Mouse (Mus musculus): ENCODE results near the gene Dzip1.

Dzip1 gene

GRCm38 (mm10) chr14:118924673-118925615, at the start of gene Dzip1:
Dzip1 (minus strand) TSS chr14:118925460.
- DNase-seq, result peak; percentile 52

DNA sequence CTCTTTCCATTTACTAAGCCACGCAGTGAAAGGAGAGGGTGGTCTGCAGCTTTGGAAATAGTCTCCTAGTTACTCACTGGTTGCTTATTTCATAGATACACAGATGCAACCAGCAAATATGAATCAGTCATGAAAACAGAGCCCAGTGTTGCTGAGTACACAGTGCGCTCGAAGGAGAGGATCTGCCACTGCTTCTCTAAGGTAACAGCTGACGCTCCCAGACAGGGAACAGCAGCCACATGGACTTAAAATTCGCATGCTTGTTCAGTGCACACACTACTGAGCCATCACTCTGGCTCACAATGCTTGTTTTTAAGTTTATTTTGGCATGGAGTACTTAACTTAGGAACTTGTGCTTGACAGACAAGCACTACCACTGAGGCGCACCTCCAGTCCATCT, 47.0 kb upstream of the Dzip1 start:
- no peak for DNase-seq

GRCm38 (mm10) chr14:118967646-118968045, 42.4 kb upstream of the Dzip1 start:
- DNase-seq, result no peak

DNA sequence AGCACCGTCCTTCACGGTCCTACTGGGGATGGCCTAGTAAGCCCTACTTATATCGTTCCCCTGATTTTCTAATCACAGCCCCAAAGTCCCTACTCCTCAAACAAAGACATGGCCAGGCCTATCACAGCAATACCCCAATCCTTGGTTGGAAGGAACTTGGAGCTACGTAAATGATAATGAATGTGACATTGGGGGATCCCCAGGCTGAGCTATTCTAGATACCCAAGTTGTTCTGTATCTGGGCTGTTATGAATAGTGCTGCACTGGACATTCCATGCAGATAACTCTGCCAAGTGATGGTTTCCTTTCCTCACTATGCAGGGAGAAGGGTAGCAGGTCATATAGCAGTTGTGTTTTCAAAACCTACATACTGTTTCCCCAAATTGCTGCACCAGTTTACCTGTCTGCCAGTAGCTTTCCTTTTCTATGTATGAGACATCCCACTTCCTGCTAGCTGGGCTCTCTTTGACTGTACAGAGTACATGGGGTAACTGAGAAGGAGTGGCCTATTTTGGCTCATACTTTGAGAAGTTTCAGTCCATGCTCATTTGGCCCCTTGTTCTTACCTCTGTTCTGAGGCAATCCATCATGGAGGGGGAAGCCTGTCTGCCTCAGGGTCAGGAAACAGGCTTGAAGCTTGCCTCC, 40.2 kb upstream of the Dzip1 start:
- DNase-seq, result no peak

DNA sequence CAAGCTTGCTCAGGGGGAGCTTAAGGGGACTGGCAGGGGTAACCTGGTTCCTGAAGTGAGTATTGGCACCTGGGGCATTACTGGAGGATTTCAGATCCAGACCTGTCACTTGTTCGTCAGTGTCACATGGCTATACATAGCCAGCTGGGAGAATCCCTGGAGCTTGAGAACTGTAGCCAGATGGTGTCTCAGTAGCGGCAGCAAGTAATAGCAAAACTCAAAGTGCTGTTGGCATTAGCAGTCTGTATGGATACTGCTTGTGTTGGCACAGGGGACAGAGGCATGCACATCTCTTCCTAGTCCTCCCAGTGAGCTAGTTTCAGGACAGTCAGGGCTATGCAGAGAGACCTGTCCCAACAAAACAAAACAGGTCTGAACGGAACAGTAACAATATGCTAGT, 32.8 kb upstream of the Dzip1 start:
- no peak for DNase-seq

GRCm38 (mm10) chr14:118951912-118952583, 26.8 kb upstream of the Dzip1 start:
- DNase-seq, result no peak

DNA sequence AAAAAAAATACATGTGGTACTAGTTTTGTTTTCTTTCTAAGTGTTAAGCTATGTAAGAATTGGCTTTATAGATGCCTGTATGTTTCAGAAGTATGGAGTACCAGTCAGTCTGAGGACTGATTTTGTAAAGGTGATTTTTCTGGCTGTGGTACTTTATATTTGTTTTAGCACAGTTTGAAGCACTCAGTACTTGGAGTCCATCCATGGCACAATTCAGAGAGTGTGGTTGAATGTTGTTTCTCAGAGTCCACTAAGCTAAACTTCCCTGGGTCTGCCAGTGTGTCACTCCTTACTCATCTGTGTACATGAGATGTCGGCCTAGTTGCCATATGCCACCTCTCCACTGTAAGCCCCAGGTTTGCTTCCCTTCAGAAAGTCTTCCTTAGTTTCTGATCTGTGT, 23.6 kb upstream of the Dzip1 start:
- DNase-seq, result no peak

DNA sequence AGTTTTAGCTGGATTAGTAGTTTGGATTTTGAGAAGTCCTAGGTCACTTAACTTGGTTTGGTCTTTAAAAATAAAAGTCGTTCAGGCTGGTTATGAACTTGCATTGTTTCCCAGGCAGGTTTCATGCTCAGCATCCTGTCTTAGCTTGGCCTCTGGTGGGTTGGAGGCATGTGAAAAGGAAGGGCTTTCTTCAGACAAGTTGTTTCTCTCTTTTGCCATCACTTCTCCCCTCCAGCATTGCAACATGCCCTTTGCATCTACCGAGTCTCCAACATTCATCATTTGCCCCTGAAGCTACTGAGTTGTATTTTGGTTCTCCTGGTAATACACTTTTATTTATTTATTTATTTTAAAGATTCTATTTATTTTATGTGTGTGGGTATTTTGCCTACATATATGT, 19.4 kb upstream of the Dzip1 start:
- DNase-seq, result no peak

- DNase-seq, result no peak
Measured at GRCm38 (mm10) chr14:118942076-118942475, 16.8 kb upstream of the Dzip1 start.

DNA sequence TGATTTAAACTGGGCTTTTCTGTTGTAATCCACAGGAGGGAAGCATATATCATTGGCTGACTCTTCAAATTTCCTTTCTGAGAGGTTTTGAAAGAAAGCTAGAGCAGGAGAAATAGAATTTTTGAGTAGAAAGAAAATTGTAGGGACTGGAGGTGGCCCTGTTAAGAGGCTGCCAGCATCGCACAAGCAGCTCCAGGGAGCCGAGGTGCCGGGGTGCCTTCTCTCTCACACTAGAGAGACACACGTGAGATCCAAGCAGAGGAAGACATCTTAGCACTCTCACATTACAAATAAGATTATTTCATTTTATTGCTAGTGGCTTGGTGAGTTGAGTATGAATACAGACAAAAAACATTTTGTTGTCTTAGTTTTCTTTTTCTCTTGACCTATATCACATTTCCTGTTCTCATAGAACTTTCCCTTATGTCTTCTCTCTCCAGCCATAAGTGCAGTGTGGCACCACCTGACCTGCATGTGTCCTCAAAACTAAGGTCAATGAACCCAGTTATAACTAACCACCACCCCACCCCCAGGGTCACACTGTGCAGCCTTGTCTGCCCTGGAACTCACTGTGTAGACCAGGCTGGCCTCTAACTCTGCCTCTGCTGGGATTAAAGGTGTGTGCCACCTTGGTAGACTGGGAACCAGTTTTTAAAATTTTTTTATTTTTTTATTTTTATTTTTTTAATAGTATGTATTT, 15.7 kb upstream of the Dzip1 start:
- DNase-seq, result no peak

DNA sequence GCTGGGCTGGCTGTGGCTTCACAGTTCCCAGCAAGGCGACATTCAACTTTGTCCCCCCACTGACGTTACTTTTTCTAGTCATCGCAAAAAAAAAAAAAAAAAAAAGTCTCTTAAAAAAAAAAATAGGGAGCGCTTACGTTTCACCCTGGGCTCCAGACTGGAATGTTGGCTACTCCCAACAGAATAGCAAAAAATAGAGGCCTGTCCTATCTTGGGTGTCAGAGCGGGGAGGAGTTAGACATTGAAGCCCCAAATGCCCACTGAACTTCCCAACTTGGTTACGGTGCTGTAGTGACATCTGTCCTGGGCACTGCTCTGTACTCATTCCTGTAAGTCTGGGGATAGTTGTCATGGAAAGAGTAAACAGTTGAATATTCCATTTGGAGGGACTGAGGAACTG, 13.3 kb upstream of the Dzip1 start:
- no peak for DNase-seq

GRCm38 (mm10) chr14:118937533-118938492, 12.6 kb upstream of the Dzip1 start, which contains the start of gene Dnajc3:
Dnajc3 (plus strand) TSS chr14:118937976.
- DNase-seq, result peak; percentile 100

- DNase-seq, result no peak
Measured at GRCm38 (mm10) chr14:118936952-118937351, 11.7 kb upstream of the Dzip1 start.

GRCm38 (mm10) chr14:118936236-118936635, 11.0 kb upstream of the Dzip1 start:
- no peak for DNase-seq

GRCm38 (mm10) chr14:118934686-118935085, 9.4 kb upstream of the Dzip1 start:
- no peak for DNase-seq

DNA sequence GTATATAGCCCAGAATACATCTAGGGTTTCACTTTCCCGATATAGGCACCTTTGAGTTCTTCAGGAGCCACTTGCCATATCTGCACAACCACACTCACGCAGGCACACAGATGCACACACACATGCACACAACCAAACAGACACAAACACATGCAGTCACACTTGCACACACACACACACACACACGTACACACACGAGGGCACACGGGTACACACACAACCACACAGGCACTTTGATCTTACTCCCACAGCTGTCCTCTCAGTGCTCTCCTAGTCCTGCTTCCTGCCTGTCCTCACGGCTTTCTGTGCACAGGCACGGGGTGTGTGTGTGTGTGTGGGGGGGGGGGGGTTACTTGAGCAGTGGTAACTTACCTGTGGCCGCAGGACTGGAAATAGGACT, 7.7 kb upstream of the Dzip1 start:
- DNase-seq, result no peak

- no peak for DNase-seq
Measured at GRCm38 (mm10) chr14:118931181-118931580, 5.9 kb upstream of the Dzip1 start.

GRCm38 (mm10) chr14:118930777-118931176, 5.5 kb upstream of the Dzip1 start:
- no peak for DNase-seq

DNA sequence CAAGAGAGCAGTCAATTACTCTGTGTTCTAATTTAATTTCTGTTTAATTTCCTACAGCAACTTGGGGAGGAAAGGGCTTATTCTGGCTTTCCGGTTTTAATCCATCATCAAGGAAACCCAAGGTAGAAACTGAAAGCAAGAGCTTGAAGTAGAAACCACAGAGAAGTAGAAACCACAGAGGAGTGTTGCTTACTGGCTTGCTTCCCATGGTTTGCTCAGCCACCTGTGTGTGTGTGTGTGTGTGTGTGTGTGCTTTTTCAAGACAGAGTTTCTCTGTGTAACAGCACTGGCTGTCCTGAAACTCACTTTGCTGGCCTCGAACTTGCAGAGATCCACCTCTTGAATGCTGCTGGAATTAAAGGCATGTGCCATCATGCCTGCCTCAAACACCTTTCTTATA, 4.5 kb upstream of the Dzip1 start:
- DNase-seq, result no peak

GRCm38 (mm10) chr14:118928565-118928964, 3.3 kb upstream of the Dzip1 start:
- DNase-seq, result no peak

GRCm38 (mm10) chr14:118922667-118923184, 2.5 kb downstream of the Dzip1 start:
- DNase-seq, result peak; percentile 25

All from cerebellum, adult 8-10 months (tissue).